10 mouse cellular contexts compared by ENCODE assay signal in genomic region chr9:65743809-65744170, GRCm38 (mm10).
DNase-seq lines count a peak whose midpoint lies in the region; ATAC-seq and TF ChIP-seq lines count a peak whose summit lies in the region.
"Had no signal": no experiment of that assay in that cellular context is flagged by ENCODE, and none has a peak within 500 bp of the region (broad histone marks: within the 10 kb centered on the region; RNA-seq: fewer than 3 reads in every experiment).

No protein-coding gene starts in this region.

- no peak overlapping the region for H3K4me3 ChIP-seq in intestine, embryonic 14.5 days (ENCODE audit: low read depth, low read length)
- no peak overlapping the region for H3K4me3 ChIP-seq in intestine, embryonic 16.5 days (ENCODE audit: low read length)
- no peak overlapping the region for H3K4me3 ChIP-seq in forebrain, embryonic 13.5 days
- H3K4me3 ChIP-seq in hindbrain, embryonic 12.5 days = no peak overlapping the region
- no peak overlapping the region for H3K4me3 ChIP-seq in midbrain, postnatal 0 days (ENCODE audit: low read depth, low read length)
- H3K4me3 ChIP-seq: liver, embryonic 15.5 days; megakaryocyte, embryonic 14.5 days had no signal

- no peaks in the 10 kb centered on the region for H3K36me3 ChIP-seq in intestine, embryonic 14.5 days (ENCODE audit: control insufficient read depth, insufficient read depth, low read length)
- H3K36me3 ChIP-seq in intestine, embryonic 16.5 days (ENCODE audit: control insufficient read depth, insufficient read depth, low read length) = 0 out of 2 replicates have a peak, but pooled peaks cover 4% of the 10 kb centered on the region
- peaks cover 5% of the 10 kb centered on the region for H3K36me3 ChIP-seq in forebrain, embryonic 13.5 days (ENCODE audit: poor library complexity, severe bottlenecking)
- no peaks in the 10 kb centered on the region for H3K36me3 ChIP-seq in hindbrain, embryonic 12.5 days
- H3K36me3 ChIP-seq in midbrain, postnatal 0 days (ENCODE audit: insufficient read depth, low read length) = no peaks in the 10 kb centered on the region
- H3K36me3 ChIP-seq: liver, embryonic 15.5 days had no signal

- peak overlapping the region; percentile 62; the same call in 1 of the 2 replicates for H3K27ac ChIP-seq in intestine, embryonic 14.5 days (ENCODE audit: low read depth)
- H3K27ac ChIP-seq in intestine, embryonic 16.5 days (ENCODE audit: low read length) = no peak overlapping the region
- peak overlapping the region; percentile 94 for H3K27ac ChIP-seq in forebrain, embryonic 13.5 days
- H3K27ac ChIP-seq in hindbrain, embryonic 12.5 days = peak overlapping the region; percentile 88
- H3K27ac ChIP-seq in midbrain, postnatal 0 days (ENCODE audit: low read depth, low read length) = peak overlapping the region; percentile 82
- H3K27ac ChIP-seq: liver, embryonic 15.5 days had no signal

- TF ChIP-seq CTCF in midbrain, postnatal 0 days (IDR thresholded peaks at IDR 0.05) = no peak

- no peak for DNase-seq in intestine, embryonic 14.5 days (ENCODE audit: low spot score)
- no peak for DNase-seq in midbrain, postnatal 0 days (ENCODE audit: low spot score)

- no peaks in the 10 kb centered on the region for H3K9me3 ChIP-seq in intestine, embryonic 14.5 days (ENCODE audit: control insufficient read depth, low read length)
- no peaks in the 10 kb centered on the region for H3K9me3 ChIP-seq in intestine, embryonic 16.5 days (ENCODE audit: control insufficient read depth, low read length)
- no peaks in the 10 kb centered on the region for H3K9me3 ChIP-seq in forebrain, embryonic 13.5 days (replicated peaks)
- no peaks in the 10 kb centered on the region for H3K9me3 ChIP-seq in hindbrain, embryonic 12.5 days (replicated peaks)
- no peaks in the 10 kb centered on the region for H3K9me3 ChIP-seq in midbrain, postnatal 0 days (ENCODE audit: low read length)
- H3K9me3 ChIP-seq: liver, embryonic 15.5 days; megakaryocyte, embryonic 14.5 days had no signal

- peaks cover 18% of the 10 kb centered on the region for H3K4me1 ChIP-seq in intestine, embryonic 14.5 days (replicated peaks; ENCODE audit: control insufficient read depth, insufficient read depth, low read length)
- H3K4me1 ChIP-seq in intestine, embryonic 16.5 days (ENCODE audit: control insufficient read depth, insufficient read depth, low read length) = peaks cover 11% of the 10 kb centered on the region; the same call in 1 of the 2 replicates
- peaks cover 50% of the 10 kb centered on the region for H3K4me1 ChIP-seq in forebrain, embryonic 13.5 days
- H3K4me1 ChIP-seq in hindbrain, embryonic 12.5 days = peaks cover 43% of the 10 kb centered on the region
- peaks cover 30% of the 10 kb centered on the region for H3K4me1 ChIP-seq in midbrain, postnatal 0 days (ENCODE audit: insufficient read depth, low read length)

- no peak overlapping the region for H3K4me2 ChIP-seq in intestine, embryonic 14.5 days (ENCODE audit: low read length)
- H3K4me2 ChIP-seq in intestine, embryonic 16.5 days (ENCODE audit: low read depth, low read length) = no peak overlapping the region
- H3K4me2 ChIP-seq in forebrain, embryonic 13.5 days = peak overlapping the region; percentile 39
- 0 out of 2 replicates have a peak overlapping the region, but pooled peaks have one; percentile 7 for H3K4me2 ChIP-seq in hindbrain, embryonic 12.5 days (replicated peaks)
- 0 out of 2 replicates have a peak overlapping the region, but pooled peaks have one; percentile 3 for H3K4me2 ChIP-seq in midbrain, postnatal 0 days (ENCODE audit: low read depth, low read length, poor library complexity, severe bottlenecking)
- H3K4me2 ChIP-seq: liver, embryonic 15.5 days had no signal

- H3K9ac ChIP-seq in intestine, embryonic 14.5 days (ENCODE audit: low read length) = no peak overlapping the region
- H3K9ac ChIP-seq in intestine, embryonic 16.5 days (ENCODE audit: low read depth, low read length) = no peak overlapping the region
- no peak overlapping the region for H3K9ac ChIP-seq in forebrain, embryonic 13.5 days
- H3K9ac ChIP-seq in hindbrain, embryonic 12.5 days = no peak overlapping the region
- no peak overlapping the region for H3K9ac ChIP-seq in midbrain, postnatal 0 days (replicated peaks; ENCODE audit: low read length, poor library complexity, severe bottlenecking)
- H3K9ac ChIP-seq: liver, embryonic 15.5 days had no signal

- no peaks in the 10 kb centered on the region for H3K27me3 ChIP-seq in intestine, embryonic 14.5 days (replicated peaks; ENCODE audit: control insufficient read depth, insufficient read depth, low read length)
- no peaks in the 10 kb centered on the region for H3K27me3 ChIP-seq in intestine, embryonic 16.5 days (replicated peaks; ENCODE audit: control insufficient read depth, insufficient read depth, low read length)
- H3K27me3 ChIP-seq in forebrain, embryonic 13.5 days = no peaks in the 10 kb centered on the region
- no peaks in the 10 kb centered on the region for H3K27me3 ChIP-seq in hindbrain, embryonic 12.5 days
- H3K27me3 ChIP-seq in midbrain, postnatal 0 days (ENCODE audit: insufficient read depth, low read length) = no peaks in the 10 kb centered on the region
- H3K27me3 ChIP-seq: CH12.LX; liver, embryonic 15.5 days; megakaryocyte, embryonic 14.5 days had no signal

- ATAC-seq in intestine, embryonic 14.5 days (replicated peaks; ENCODE audit: low FRiP score, low TSS enrichment, low read depth) = no peak
- ATAC-seq in intestine, embryonic 16.5 days = no peak
- ATAC-seq in forebrain, embryonic 13.5 days = peak; percentile 58; the same call in 1 of the 2 replicates
- ATAC-seq in hindbrain, embryonic 12.5 days (ENCODE audit: low FRiP score) = peak; percentile 3; the same call in 1 of the 2 replicates
- no peak for ATAC-seq in midbrain, postnatal 0 days (ENCODE audit: low FRiP score)
- no peak for ATAC-seq in granulocyte monocyte progenitor cell, adult 5-6 weeks (replicated peaks; ENCODE audit: poor library complexity, severe bottlenecking)
- ATAC-seq in megakaryocyte-erythroid progenitor cell, adult 5-6 weeks (replicated peaks; ENCODE audit: low FRiP score, low TSS enrichment, poor library complexity, severe bottlenecking) = no peak

Comparison
In these comparisons a context has a peak if more than half of its experiments do, and no peak if none do; other contexts are left out.
1. ATAC-seq: peak in forebrain, embryonic 13.5 days (single experiment) and hindbrain, embryonic 12.5 days (single experiment); none in intestine, embryonic 14.5 days (single experiment), intestine, embryonic 16.5 days (single experiment), midbrain, postnatal 0 days (single experiment), granulocyte monocyte progenitor cell, adult 5-6 weeks (single experiment) and megakaryocyte-erythroid progenitor cell, adult 5-6 weeks (single experiment).
2. H3K4me2 ChIP-seq: peak in forebrain, embryonic 13.5 days (single experiment), hindbrain, embryonic 12.5 days (single experiment) and midbrain, postnatal 0 days (single experiment); none in intestine, embryonic 14.5 days (single experiment) and intestine, embryonic 16.5 days (single experiment).